Comparison of ENCODE assay signal across 11 mouse cellular contexts in genomic region chr7:30454259-30454658, GRCm38 (mm10). TPM values are rescaled to one million over a fixed set of nuclear protein-coding genes. Genes with fewer than 3 reads are reported as not detected.
DNase-seq lines count a peak whose midpoint lies in the region; ATAC-seq lines count a peak whose summit lies in the region.
"Had no signal": no experiment of that assay in that cellular context is flagged by ENCODE, and none has a peak within 500 bp of the region (broad histone marks: within the 10 kb centered on the region; RNA-seq: fewer than 3 reads in every experiment).

No protein-coding gene starts in this region.

- no peak overlapping the region for H3K27ac ChIP-seq in liver, embryonic 11.5 days (ENCODE audit: low read depth, low read length)
- H3K27ac ChIP-seq in liver, embryonic 12.5 days = no peak overlapping the region
- no peak overlapping the region for H3K27ac ChIP-seq in stomach, embryonic 15.5 days

- H3K4me3 ChIP-seq in liver, embryonic 11.5 days (ENCODE audit: low read depth, low read length) = no peak overlapping the region
- H3K4me3 ChIP-seq in liver, embryonic 12.5 days = no peak overlapping the region
- H3K4me3 ChIP-seq in stomach, embryonic 15.5 days (replicated peaks) = no peak overlapping the region

- peak overlapping the region; percentile 40; the same call in 1 of the 2 replicates for H3K4me2 ChIP-seq in liver, embryonic 11.5 days
- peak overlapping the region; percentile 49 for H3K4me2 ChIP-seq in liver, embryonic 12.5 days
- H3K4me2 ChIP-seq in stomach, embryonic 15.5 days = peak overlapping the region; percentile 46

- H3K9me3 ChIP-seq in liver, embryonic 11.5 days (ENCODE audit: control insufficient read depth, low read length) = no peaks in the 10 kb centered on the region
- no peaks in the 10 kb centered on the region for H3K9me3 ChIP-seq in liver, embryonic 12.5 days (replicated peaks)
- no peaks in the 10 kb centered on the region for H3K9me3 ChIP-seq in stomach, embryonic 15.5 days

- peaks cover 73% of the 10 kb centered on the region for H3K27me3 ChIP-seq in liver, embryonic 11.5 days (replicated peaks; ENCODE audit: control insufficient read depth, insufficient read depth, low read length)
- peaks cover 93% of the 10 kb centered on the region for H3K27me3 ChIP-seq in liver, embryonic 12.5 days (replicated peaks)
- peaks cover 71% of the 10 kb centered on the region for H3K27me3 ChIP-seq in stomach, embryonic 15.5 days (replicated peaks)

- WGBS in liver, embryonic 11.5 days = 17% methylated on average over 6 of the region's 6 CpGs
- 13% methylated on average over 6 of the region's 6 CpGs for WGBS in liver, embryonic 12.5 days (ENCODE audit: insufficient replicate concordance)
- WGBS in stomach, embryonic 15.5 days = 12% methylated on average over 6 of the region's 6 CpGs

- peaks cover 6% of the 10 kb centered on the region; the same call in 1 of the 2 replicates for H3K4me1 ChIP-seq in liver, embryonic 11.5 days (replicated peaks; ENCODE audit: control insufficient read depth, insufficient read depth, low read length)
- H3K4me1 ChIP-seq in liver, embryonic 12.5 days = peaks cover 6% of the 10 kb centered on the region
- peaks cover 25% of the 10 kb centered on the region for H3K4me1 ChIP-seq in stomach, embryonic 15.5 days

- no peaks in the 10 kb centered on the region for H3K36me3 ChIP-seq in liver, embryonic 11.5 days (ENCODE audit: control insufficient read depth, insufficient read depth, low read length)
- no peaks in the 10 kb centered on the region for H3K36me3 ChIP-seq in liver, embryonic 12.5 days
- H3K36me3 ChIP-seq in stomach, embryonic 15.5 days = no peaks in the 10 kb centered on the region

- H3K9ac ChIP-seq in liver, embryonic 11.5 days (ENCODE audit: low read depth, low read length) = no peak overlapping the region
- H3K9ac ChIP-seq in liver, embryonic 12.5 days = no peak overlapping the region
- H3K9ac ChIP-seq in stomach, embryonic 15.5 days = no peak overlapping the region

- no peak for ATAC-seq in liver, embryonic 11.5 days (replicated peaks; ENCODE audit: low FRiP score)
- ATAC-seq in granulocyte monocyte progenitor cell, adult 5-6 weeks (replicated peaks; ENCODE audit: poor library complexity, severe bottlenecking) = peak; percentile 64
- no peak for ATAC-seq in liver, embryonic 12.5 days
- ATAC-seq in stomach, embryonic 15.5 days (ENCODE audit: insufficient read depth, low FRiP score, low read depth) = no peak

- no peak for DNase-seq in liver, embryonic 11.5 days (ENCODE audit: low spot score)
- no peak for DNase-seq in liver
- no peak for DNase-seq in thymus, postnatal 36 days
- DNase-seq in c-Kit-positive CD71-positive TER-119-positive erythroid progenitor cells, embryonic 14.5 days (ENCODE audit: low spot score) = no peak
- DNase-seq: adrenal gland, postnatal 36 days; cerebellum, adult 9-11 months; gastrocnemius, postnatal 25 days; thymus, adult 18-20 months had no signal

RNA-seq across cellular contexts. Expression of gene Kirrel2, which starts 3.2 kb away (rescaled TPM):
- polyA plus RNA-seq in liver, embryonic 11.5 days (2014; fragmentation: Nextera tagmentation; extraction: Ambion mirVana) = 0.22 and 0.95 TPM in 2 replicates
- not detected in 2 replicates for total RNA-seq in granulocyte monocyte progenitor cell, adult 5-6 weeks (2014; fragmentation: Nextera tagmentation)
- total RNA-seq in granulocyte monocyte progenitor cell, adult 5-6 weeks (2017) = not detected in 2 replicates
- 0.05 and 0.17 TPM in 2 replicates for polyA plus RNA-seq in liver, embryonic 12.5 days (2016; fragmentation: Nextera tagmentation; extraction: Ambion mirVana)
- polyA plus RNA-seq in stomach, embryonic 15.5 days (2015; fragmentation: Nextera tagmentation; extraction: Ambion mirVana) = 4.7 and 6.0 TPM in 2 replicates
- total RNA-seq: adrenal gland, postnatal 36 days; gastrocnemius, postnatal 25 days had no signal

RNA-seq across cellular contexts. Expression of gene Nphs1, which starts 3.9 kb away (rescaled TPM):
- polyA plus RNA-seq in liver, embryonic 11.5 days (2014; fragmentation: Nextera tagmentation; extraction: Ambion mirVana) = 0.26 and 0.27 TPM in 2 replicates
- not detected in 2 replicates for total RNA-seq in granulocyte monocyte progenitor cell, adult 5-6 weeks (2014; fragmentation: Nextera tagmentation)
- total RNA-seq in granulocyte monocyte progenitor cell, adult 5-6 weeks (2017) = 0.56 and 0.57 TPM in 2 replicates
- polyA plus RNA-seq in liver, embryonic 12.5 days (2016; fragmentation: Nextera tagmentation; extraction: Ambion mirVana) = 0.14 and 0.18 TPM in 2 replicates
- 3.7 and 5.7 TPM in 2 replicates for polyA plus RNA-seq in stomach, embryonic 15.5 days (2015; fragmentation: Nextera tagmentation; extraction: Ambion mirVana)
- total RNA-seq: adrenal gland, postnatal 36 days; gastrocnemius, postnatal 25 days had no signal

RNA-seq across cellular contexts. Expression of gene Aplp1, which starts 8.9 kb away (rescaled TPM):
- polyA plus RNA-seq in liver, embryonic 11.5 days (2014; fragmentation: Nextera tagmentation; extraction: Ambion mirVana) = 18.4 and 19.1 TPM in 2 replicates
- total RNA-seq in granulocyte monocyte progenitor cell, adult 5-6 weeks (2014; fragmentation: Nextera tagmentation) = not detected in 2 replicates
- total RNA-seq in granulocyte monocyte progenitor cell, adult 5-6 weeks (2017) = not detected in 2 replicates
- polyA plus RNA-seq in liver, embryonic 12.5 days (2016; fragmentation: Nextera tagmentation; extraction: Ambion mirVana) = 7.5 and 8.2 TPM in 2 replicates
- 38.6 and 46.5 TPM in 2 replicates for polyA plus RNA-seq in stomach, embryonic 15.5 days (2015; fragmentation: Nextera tagmentation; extraction: Ambion mirVana)

RNA-seq across cellular contexts. Expression of gene Nfkbid, which starts 32.7 kb away (rescaled TPM):
- 1.8 and 3.6 TPM in 2 replicates for polyA plus RNA-seq in liver, embryonic 11.5 days (2014; fragmentation: Nextera tagmentation; extraction: Ambion mirVana)
- 16.0 and 16.3 TPM in 2 replicates for total RNA-seq in granulocyte monocyte progenitor cell, adult 5-6 weeks (2014; fragmentation: Nextera tagmentation)
- total RNA-seq in granulocyte monocyte progenitor cell, adult 5-6 weeks (2017) = 6.8 and 15.1 TPM in 2 replicates
- polyA plus RNA-seq in liver, embryonic 12.5 days (2016; fragmentation: Nextera tagmentation; extraction: Ambion mirVana) = 1.5 and 2.1 TPM in 2 replicates
- polyA plus RNA-seq in stomach, embryonic 15.5 days (2015; fragmentation: Nextera tagmentation; extraction: Ambion mirVana) = 2.5 and 2.6 TPM in 2 replicates

RNA-seq across cellular contexts. Expression of gene Hcst, which starts 34.6 kb away (rescaled TPM):
- 2.2 and 2.9 TPM in 2 replicates for polyA plus RNA-seq in liver, embryonic 11.5 days (2014; fragmentation: Nextera tagmentation; extraction: Ambion mirVana)
- total RNA-seq in granulocyte monocyte progenitor cell, adult 5-6 weeks (2014; fragmentation: Nextera tagmentation) = 64.6 and 70.7 TPM in 2 replicates
- total RNA-seq in granulocyte monocyte progenitor cell, adult 5-6 weeks (2017) = 9.0 and 31.6 TPM in 2 replicates
- 3.0 and 4.1 TPM in 2 replicates for polyA plus RNA-seq in liver, embryonic 12.5 days (2016; fragmentation: Nextera tagmentation; extraction: Ambion mirVana)
- polyA plus RNA-seq in stomach, embryonic 15.5 days (2015; fragmentation: Nextera tagmentation; extraction: Ambion mirVana) = 1.4 and 2.0 TPM in 2 replicates
- total RNA-seq: gastrocnemius, postnatal 25 days had no signal
